Mouse (Mus musculus) olfactory bulb, adult 2 months (tissue): ENCODE results near the gene Mei1.

Experiments used
- CTCF ChIP-seq: fragments of 200-500 bp; IDR thresholded peaks from 2 replicates; pipeline ENCODE4 v1.5.1; 2012; ENCODE audit warnings: low read depth, mild to moderate bottlenecking, low read length, moderate library complexity; ENCODE audit not compliant: insufficient read depth
- POLR2A ChIP-seq: fragments of 200-500 bp; IDR thresholded peaks from 2 replicates; pipeline ENCODE4 v1.6.1; 2012; ENCODE audit warnings: mild to moderate bottlenecking, low read depth, low read length, moderate library complexity; ENCODE audit not compliant: insufficient read depth

GRCm38 (mm10) chr15:82169671-82170070, 99.9 kb downstream of the Mei1 start:
- TF ChIP-seq POLR2A (no peak), CTCF (no peak)
